Mouse (Mus musculus) embryo, embryonic 11 days (tissue): ENCODE measurements around the gene Il12b.

Experiments
- DNase-seq: peaks from one replicate; pipeline ENCODE4 v3.0.0-alpha.2; 2015

Il12b gene

GRCm38 (mm10) chr11:44399763-44400162, at the start of gene Il12b:
Gene Il12b, plus strand, starts transcription at chr11:44400063.
- DNase-seq = no peak

- no peak for DNase-seq
Measured at GRCm38 (mm10) chr11:44354860-44355470, 44.9 kb upstream of the Il12b start.

GRCm38 (mm10) chr11:44356171-44356570, 43.7 kb upstream of the Il12b start:
- no peak for DNase-seq

- DNase-seq = no peak
Measured at GRCm38 (mm10) chr11:44364536-44364935, 35.3 kb upstream of the Il12b start.

- DNase-seq = no peak
Measured at GRCm38 (mm10) chr11:44367711-44368110, 32.2 kb upstream of the Il12b start.

- no peak for DNase-seq
Measured at GRCm38 (mm10) chr11:44372856-44373255, 27.0 kb upstream of the Il12b start.

- DNase-seq = no peak
Measured at GRCm38 (mm10) chr11:44377879-44378278, 22.0 kb upstream of the Il12b start.

- DNase-seq = no peak
Measured at GRCm38 (mm10) chr11:44380432-44381051, 19.3 kb upstream of the Il12b start.

GRCm38 (mm10) chr11:44382200-44382599, 17.7 kb upstream of the Il12b start:
- no peak for DNase-seq

GRCm38 (mm10) chr11:44387031-44387430, 12.8 kb upstream of the Il12b start:
- DNase-seq = no peak

GRCm38 (mm10) chr11:44389993-44390701, 9.7 kb upstream of the Il12b start:
- DNase-seq = no peak

- DNase-seq = no peak
Measured at GRCm38 (mm10) chr11:44393101-44393810, 6.6 kb upstream of the Il12b start.

- no peak for DNase-seq
Measured at GRCm38 (mm10) chr11:44395401-44395800, 4.5 kb upstream of the Il12b start.

- no peak for DNase-seq
Measured at GRCm38 (mm10) chr11:44397551-44397950, 2.3 kb upstream of the Il12b start.

GRCm38 (mm10) chr11:44398356-44398755, 1.5 kb upstream of the Il12b start:
- DNase-seq = no peak

- peak; percentile 92 for DNase-seq
Measured at GRCm38 (mm10) chr11:44398782-44399225, 1.1 kb upstream of the Il12b start.

- DNase-seq = peak; percentile 17
Measured at GRCm38 (mm10) chr11:44401635-44402548, 2.0 kb downstream of the Il12b start.

- DNase-seq = no peak
Measured at GRCm38 (mm10) chr11:44405113-44405512, 5.2 kb downstream of the Il12b start.

GRCm38 (mm10) chr11:44405961-44406360, 6.1 kb downstream of the Il12b start:
- DNase-seq = no peak

- no peak for DNase-seq
Measured at GRCm38 (mm10) chr11:44406457-44406856, 6.6 kb downstream of the Il12b start.

GRCm38 (mm10) chr11:44408626-44409025, 8.8 kb downstream of the Il12b start:
- DNase-seq = no peak

GRCm38 (mm10) chr11:44410413-44410812, 10.6 kb downstream of the Il12b start:
- DNase-seq = no peak
